Mouse (Mus musculus) testis, adult 2 months (tissue): ENCODE measurements around the gene Marc2.

Experiments used
- CTCF ChIP-seq: fragments of 200-500 bp; IDR thresholded peaks from 2 replicates; pipeline ENCODE4 v1.5.1; 2012; ENCODE audit warnings: low read depth, mild to moderate bottlenecking, inconsistent platforms, low read length, moderate library complexity; ENCODE audit not compliant: control insufficient read depth, insufficient read depth, insufficient replicate concordance
- POLR2A ChIP-seq: fragments of 200-500 bp; IDR thresholded peaks from 2 replicates; pipeline ENCODE4 v1.6.1; 2012; ENCODE audit warnings: low read depth, mild to moderate bottlenecking, inconsistent platforms, low read length, moderate library complexity; ENCODE audit not compliant: control insufficient read depth

DNA sequence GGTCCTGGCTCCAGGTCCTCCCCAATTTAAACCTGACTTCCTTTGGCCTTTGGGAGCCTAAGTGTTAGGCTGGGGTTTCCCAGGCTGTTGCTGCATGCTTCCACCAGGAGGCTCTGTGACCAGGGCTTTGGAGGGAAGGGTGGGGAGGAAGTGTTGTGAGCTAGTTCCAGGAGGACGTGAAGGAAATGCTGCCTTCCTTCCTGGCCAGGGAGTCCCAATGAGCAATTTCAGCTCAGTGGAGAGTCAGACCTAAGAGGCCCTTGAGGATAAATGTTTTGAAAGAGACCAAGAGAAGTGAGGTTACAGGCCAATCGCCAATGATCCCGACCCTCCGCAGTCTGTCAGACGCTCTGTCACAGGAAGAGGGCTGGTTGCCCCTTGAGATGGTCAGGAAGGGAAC, 7.1 kb upstream of the Marc2 start:
- TF ChIP-seq POLR2A (no peak), CTCF (peak; percentile 74; the same call in 1 of the 2 replicates)
